ENCODE assay signal across 14 mouse cellular contexts in genomic region chr11:56307051-56307450, GRCm38 (mm10).
DNase-seq lines count a peak whose midpoint lies in the region; ATAC-seq and TF ChIP-seq lines count a peak whose summit lies in the region.
"Had no signal": no experiment of that assay in that cellular context is flagged by ENCODE, and none has a peak within 500 bp of the region (broad histone marks: within the 10 kb centered on the region; RNA-seq: fewer than 3 reads in every experiment).

No protein-coding gene starts in this region.

- H3K9me3 ChIP-seq in heart, postnatal 0 days (replicated peaks; ENCODE audit: control insufficient read depth, low read length) = no peaks in the 10 kb centered on the region
- no peaks in the 10 kb centered on the region for H3K9me3 ChIP-seq in liver, embryonic 14.5 days (ENCODE audit: control insufficient read depth, low read length)
- no peaks in the 10 kb centered on the region for H3K9me3 ChIP-seq in liver, embryonic 11.5 days (ENCODE audit: control insufficient read depth, low read length)
- H3K9me3 ChIP-seq in E14TG2a.4 (ENCODE audit: low read length) = no peaks in the 10 kb centered on the region

- WGBS in heart, postnatal 0 days = 33% methylated on average over 3 of the region's 3 CpGs
- 27% methylated on average over 3 of the region's 3 CpGs for WGBS in liver, embryonic 14.5 days (ENCODE audit: insufficient replicate concordance)
- WGBS in liver, embryonic 11.5 days = 26% methylated on average over 3 of the region's 3 CpGs

- TF ChIP-seq CTCF in heart, postnatal 0 days (IDR thresholded peaks at IDR 0.05; ENCODE audit: low read depth) = peak; percentile 32
- peak; percentile 26; the same call in 1 of the 2 replicates for TF ChIP-seq CTCF in liver, embryonic 14.5 days (IDR thresholded peaks at IDR 0.05; ENCODE audit: low read depth)
- TF ChIP-seq CTCF in E14TG2a.4 (conservative IDR thresholded peaks at IDR 0.05; ENCODE audit: low read length) = peak; percentile 43
- 0 out of 2 replicates have a peak, but pooled peaks have one; percentile 12 for TF ChIP-seq CTCF in cortical plate, adult 2 months (IDR thresholded peaks at IDR 0.05; ENCODE audit: extremely low read depth, insufficient read depth, low read length)

- H3K4me3 ChIP-seq in heart, postnatal 0 days (ENCODE audit: low read depth, low read length) = no peak overlapping the region
- no peak overlapping the region for H3K4me3 ChIP-seq in liver, embryonic 14.5 days (ENCODE audit: insufficient read depth in 1 of 2, low read depth in 2 of 2, low read length in 2 of 2)
- no peak overlapping the region for H3K4me3 ChIP-seq in liver, embryonic 11.5 days (ENCODE audit: low read depth, low read length)
- H3K4me3 ChIP-seq in E14TG2a.4 (replicated peaks; ENCODE audit: low read length) = no peak overlapping the region
- H3K4me3 ChIP-seq in cortical plate, adult 2 months (ENCODE audit: insufficient read depth, low read length) = no peak overlapping the region

- no peak overlapping the region for H3K9ac ChIP-seq in heart, postnatal 0 days (replicated peaks; ENCODE audit: low read depth, low read length)
- H3K9ac ChIP-seq in liver, embryonic 14.5 days (replicated peaks) = no peak overlapping the region
- H3K9ac ChIP-seq in liver, embryonic 11.5 days (ENCODE audit: low read depth, low read length) = no peak overlapping the region

- H3K27ac ChIP-seq in heart, postnatal 0 days (ENCODE audit: low read depth) = no peak overlapping the region
- H3K27ac ChIP-seq in liver, embryonic 14.5 days = no peak overlapping the region
- H3K27ac ChIP-seq in liver, embryonic 11.5 days (ENCODE audit: low read depth, low read length) = no peak overlapping the region
- H3K27ac ChIP-seq in cortical plate, adult 2 months (ENCODE audit: insufficient read depth, low read length) = no peak overlapping the region
- H3K27ac ChIP-seq: macrophage had no signal

- H3K36me3 ChIP-seq in heart, postnatal 0 days (replicated peaks; ENCODE audit: control insufficient read depth, insufficient read depth, low read length) = no peaks in the 10 kb centered on the region
- no peaks in the 10 kb centered on the region for H3K36me3 ChIP-seq in liver, embryonic 14.5 days (replicated peaks; ENCODE audit: control insufficient read depth, insufficient read depth, low read depth)
- H3K36me3 ChIP-seq in liver, embryonic 11.5 days (ENCODE audit: control insufficient read depth, insufficient read depth, low read length) = no peaks in the 10 kb centered on the region
- no peaks in the 10 kb centered on the region for H3K36me3 ChIP-seq in E14TG2a.4 (ENCODE audit: insufficient read depth, low read length)

- DNase-seq in heart, postnatal 0 days (ENCODE audit: low spot score) = no peak
- no peak for DNase-seq in heart, postnatal 36 days
- no peak for DNase-seq in liver, embryonic 14.5 days (ENCODE audit: low read depth in 3 of 3, low spot score in 3 of 3)
- DNase-seq in liver, embryonic 11.5 days (ENCODE audit: low spot score) = no peak
- DNase-seq in frontal cortex, postnatal 36 days (ENCODE audit: low spot score in 2 of 2) = no peak
- DNase-seq: cerebellum, adult 9-10 months; gastrocnemius, postnatal 36 days; right cerebral cortex, postnatal 25 days; thymus, postnatal 25 days had no signal

- H3K4me2 ChIP-seq in heart, postnatal 0 days (ENCODE audit: low read depth, low read length) = no peak overlapping the region
- H3K4me2 ChIP-seq in liver, embryonic 14.5 days (ENCODE audit: low read depth) = no peak overlapping the region
- H3K4me2 ChIP-seq in liver, embryonic 11.5 days = no peak overlapping the region

- TF ChIP-seq EP300 in heart, postnatal 0 days (IDR thresholded peaks at IDR 0.05; ENCODE audit: low read depth) = no peak
- no peak for TF ChIP-seq EP300 in liver, embryonic 14.5 days (IDR thresholded peaks at IDR 0.05; ENCODE audit: low read depth)

- H3K4me1 ChIP-seq in heart, postnatal 0 days (ENCODE audit: control insufficient read depth, insufficient read depth) = no peaks in the 10 kb centered on the region
- no peaks in the 10 kb centered on the region for H3K4me1 ChIP-seq in liver, embryonic 14.5 days (replicated peaks; ENCODE audit: control insufficient read depth in 2 of 2, insufficient read depth in 2 of 2, low read length in 1 of 2)
- no peaks in the 10 kb centered on the region for H3K4me1 ChIP-seq in liver, embryonic 11.5 days (replicated peaks; ENCODE audit: control insufficient read depth, insufficient read depth, low read length)
- no peaks in the 10 kb centered on the region for H3K4me1 ChIP-seq in E14TG2a.4 (replicated peaks; ENCODE audit: low read depth, low read length)
- no peaks in the 10 kb centered on the region for H3K4me1 ChIP-seq in cortical plate, adult 2 months (ENCODE audit: control insufficient read depth, insufficient read depth, low read length)

- no peaks in the 10 kb centered on the region for H3K27me3 ChIP-seq in heart, postnatal 0 days (ENCODE audit: control insufficient read depth, insufficient read depth, low read length)
- no peaks in the 10 kb centered on the region for H3K27me3 ChIP-seq in liver, embryonic 14.5 days (ENCODE audit: control insufficient read depth, insufficient read depth, low read length)
- no peaks in the 10 kb centered on the region for H3K27me3 ChIP-seq in liver, embryonic 11.5 days (replicated peaks; ENCODE audit: control insufficient read depth, insufficient read depth, low read length)
- H3K27me3 ChIP-seq in E14TG2a.4 (ENCODE audit: insufficient read depth, low read length) = no peaks in the 10 kb centered on the region

- TF ChIP-seq POLR2A in cortical plate, adult 2 months (IDR thresholded peaks at IDR 0.05; ENCODE audit: extremely low read depth, insufficient read depth, low read length) = no peak

- no peak for ATAC-seq in heart, postnatal 0 days (ENCODE audit: insufficient read depth, low read depth)
- no peak for ATAC-seq in liver, embryonic 14.5 days (ENCODE audit: insufficient read depth)
- no peak for ATAC-seq in liver, embryonic 11.5 days (replicated peaks; ENCODE audit: low FRiP score)
- no peak for ATAC-seq in erythroid progenitor cell, adult 5-6 weeks (replicated peaks; ENCODE audit: low FRiP score, poor library complexity, severe bottlenecking)
- ATAC-seq: forebrain, embryonic 16.5 days had no signal

- intact Hi-C loops in heart, postnatal 36 days (cut with DNase I) = no loop called here
